Mouse (Mus musculus) kidney, adult 2 months (tissue): ENCODE results near the gene Ttc30b.

ENCODE experiments used
- CTCF ChIP-seq: fragments of 200-500 bp; conservative IDR thresholded peaks from 2 replicates; pipeline ENCODE4 v1.5.1; 2011; ENCODE audit warnings: low read depth, mild to moderate bottlenecking, control low read depth, low read length, moderate library complexity, mixed read lengths; ENCODE audit not compliant: insufficient read depth, insufficient read length
- POLR2A ChIP-seq: fragments of 200-500 bp; IDR thresholded peaks from one replicate; pipeline ENCODE4 v1.6.1; 2011; ENCODE audit warnings: low read depth, low read length, control low read depth

DNA sequence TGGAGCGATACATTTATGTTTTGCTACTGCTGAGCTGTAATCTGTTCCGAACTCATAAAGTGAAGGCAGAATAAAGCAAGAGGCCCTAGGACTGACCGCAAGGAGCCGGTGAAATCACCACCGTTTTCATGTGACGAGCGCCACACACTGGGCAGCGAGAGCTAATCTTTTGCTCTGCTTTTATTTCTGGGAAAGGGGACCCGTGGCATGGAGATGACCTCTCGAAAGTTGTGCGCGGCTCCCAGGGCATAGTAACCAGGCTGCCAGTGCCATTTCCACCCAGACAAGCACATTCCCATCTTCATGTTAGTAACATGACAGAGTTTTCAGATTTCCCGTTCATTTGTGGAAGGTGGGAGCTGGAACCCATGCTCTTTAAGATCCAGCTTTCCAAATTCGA is 26.1 kb upstream of the Ttc30b start:
- TF ChIP-seq CTCF (peak; percentile 62), POLR2A (no peak)
